Mouse (Mus musculus) midbrain, postnatal 0 days (tissue): ENCODE results near the gene Slc7a15. TPM values are rescaled to one million over a fixed set of nuclear protein-coding genes. Genes with fewer than 3 reads are reported as not detected.
"Not testable (repeated sequence)": the region's sequence is repeated elsewhere in the genome, so short reads cannot be mapped to it uniquely, and the experiment has no call there.

ENCODE experiments used
- ATAC-seq: fragments of 200-750 bp; cut with Nextera tagmentation; 2 replicates; pipeline ENCODE4 v1.8.0; 2017; ENCODE audit warnings: moderate number of reproducible peaks, mild to moderate bottlenecking, moderate TSS enrichment, moderate library complexity; ENCODE audit not compliant: low FRiP score
- DNase-seq: peaks from one replicate; pipeline ENCODE4 v3.0.0-alpha.2; 2015; ENCODE audit warnings: low spot score
- H3K27ac ChIP-seq: fragments of 300-500 bp; sonication (generic); 2 replicates; pipeline ENCODE4 v1.5.1; 2014; ENCODE audit warnings: low read depth, mild to moderate bottlenecking, low read length, mixed read lengths
- H3K27me3 ChIP-seq: fragments of 300-500 bp; sonication (generic); 2 replicates; pipeline ENCODE4 v1.6.1; 2014; ENCODE audit warnings: low read length, control low read depth, mixed read lengths; ENCODE audit not compliant: insufficient read depth
- H3K36me3 ChIP-seq: fragments of 300-500 bp; sonication (generic); 2 replicates; pipeline ENCODE4 v1.6.1; 2014; ENCODE audit warnings: low read length, control low read depth, mixed read lengths; ENCODE audit not compliant: insufficient read depth
- H3K4me1 ChIP-seq: fragments of 300-500 bp; sonication (generic); 2 replicates; pipeline ENCODE4 v1.6.1; 2014; ENCODE audit warnings: mild to moderate bottlenecking, control low read depth, antibody characterized with exemption, low read length, mixed read lengths; ENCODE audit not compliant: insufficient read depth
- H3K4me2 ChIP-seq: fragments of 300-500 bp; sonication (generic); 2 replicates; pipeline ENCODE4 v1.6.1; 2014; ENCODE audit warnings: low read depth, mild to moderate bottlenecking, low read length, mixed read lengths; ENCODE audit not compliant: poor library complexity, severe bottlenecking
- H3K4me3 ChIP-seq: fragments of 300-500 bp; sonication (generic); 2 replicates; pipeline ENCODE4 v1.5.1; 2014; ENCODE audit warnings: low read depth, mild to moderate bottlenecking, low read length, moderate library complexity
- H3K9ac ChIP-seq: fragments of 300-500 bp; sonication (generic); replicated peaks from 2 replicates; pipeline ENCODE4 v1.6.1; 2014; ENCODE audit warnings: mild to moderate bottlenecking, low read length, moderate library complexity, mixed read lengths; ENCODE audit not compliant: poor library complexity, severe bottlenecking
- H3K9me3 ChIP-seq: fragments of 300-500 bp; sonication (generic); 2 replicates; pipeline ENCODE4 v1.6.1; 2016; ENCODE audit warnings: low read length, control low read depth
- CTCF ChIP-seq: IDR thresholded peaks from 2 replicates; pipeline ENCODE4 v1.5.1; 2016; ENCODE audit warnings: antibody characterized with exemption, mild to moderate bottlenecking
- WGBS: fragments of 180-500 bp; shearing (Covaris S2); extraction: QIAGEN DNeasy Blood & Tissue Kit; methylation state at CpG from one replicate; pipeline ENCODE4 v1.1.7; 2014; 5-methylcytosine and 5-hydroxymethylcytosine counted together
- polyA plus RNA-seq: library from polyadenylated mRNA; unstranded; fragments of >200 nt; fragmentation: Nextera tagmentation; extraction: Ambion mirVana; gene quantifications from 2 replicates; pipeline ENCODE4 v1.2.1, GENCODE M21; 2015
- total RNA-seq: library from RNA; depleted of rRNA; stranded (reverse); fragments of >200 nt; gene quantifications from 2 replicates; pipeline ENCODE4 v1.2.3, GENCODE M21; 2014; rRNA removed

The Slc7a15 gene
- not detected in 2 replicates for total RNA-seq
- polyA plus RNA-seq: not detected in 2 replicates

DNA sequence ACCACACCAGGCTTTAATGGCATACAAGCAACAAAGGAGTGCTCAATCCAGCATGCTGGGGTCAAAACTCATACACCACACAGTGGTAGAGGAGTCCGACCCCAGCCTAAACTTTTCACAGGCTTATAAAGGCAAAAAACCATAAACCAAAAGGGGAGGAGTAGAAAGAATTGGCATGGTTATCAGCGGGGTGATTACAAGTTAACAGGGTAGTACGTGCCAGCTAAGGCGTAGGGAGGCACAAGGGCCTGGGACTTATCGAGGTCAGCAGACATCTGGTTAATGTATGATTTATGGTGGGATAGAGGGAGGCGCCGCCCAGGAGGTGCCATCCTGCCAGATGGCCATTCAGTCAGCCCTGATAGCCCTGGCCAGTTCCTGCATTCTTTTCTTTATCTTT is at the start of gene Slc7a15:
Gene Slc7a15 (minus strand): TSS at position 101 of the 400 bp plus-strand sequence.
- not testable (repeated sequence) for H3K36me3 ChIP-seq, H3K4me2 ChIP-seq, H3K9me3 ChIP-seq, H3K27ac ChIP-seq, DNase-seq, H3K27me3 ChIP-seq, H3K4me3 ChIP-seq, H3K9ac ChIP-seq, ATAC-seq, H3K4me1 ChIP-seq
- 95% methylated on average over 7 of the region's 7 CpGs for WGBS

GRCm38 (mm10) chr12:8648211-8648610 is 49.3 kb upstream of the Slc7a15 start:
- H3K27ac ChIP-seq, ATAC-seq, DNase-seq, H3K27me3 ChIP-seq, H3K9ac ChIP-seq, H3K4me1 ChIP-seq, H3K4me2 ChIP-seq, H3K9me3 ChIP-seq, H3K4me3 ChIP-seq, H3K36me3 ChIP-seq: not testable (repeated sequence)
- WGBS: 78% methylated on average over 8 of the region's 8 CpGs

GRCm38 (mm10) chr12:8641425-8641735 is 42.5 kb upstream of the Slc7a15 start:
- Histone ChIP-seq H3K4me3 (peak overlapping the region; percentile 68), H3K9ac (peak overlapping the region; percentile 75), H3K4me2 (peak overlapping the region; percentile 48), H3K27me3 (no peaks in the 10 kb centered on the region), H3K4me1 (no peaks in the 10 kb centered on the region), H3K9me3 (no peaks in the 10 kb centered on the region), H3K36me3 (no peaks in the 10 kb centered on the region), H3K27ac (peak overlapping the region; percentile 93)
- 4% methylated on average over 10 of the region's 10 CpGs for WGBS
- peak; percentile 61 for ATAC-seq
- no peak for TF ChIP-seq CTCF
- DNase-seq: peak; percentile 19

DNA sequence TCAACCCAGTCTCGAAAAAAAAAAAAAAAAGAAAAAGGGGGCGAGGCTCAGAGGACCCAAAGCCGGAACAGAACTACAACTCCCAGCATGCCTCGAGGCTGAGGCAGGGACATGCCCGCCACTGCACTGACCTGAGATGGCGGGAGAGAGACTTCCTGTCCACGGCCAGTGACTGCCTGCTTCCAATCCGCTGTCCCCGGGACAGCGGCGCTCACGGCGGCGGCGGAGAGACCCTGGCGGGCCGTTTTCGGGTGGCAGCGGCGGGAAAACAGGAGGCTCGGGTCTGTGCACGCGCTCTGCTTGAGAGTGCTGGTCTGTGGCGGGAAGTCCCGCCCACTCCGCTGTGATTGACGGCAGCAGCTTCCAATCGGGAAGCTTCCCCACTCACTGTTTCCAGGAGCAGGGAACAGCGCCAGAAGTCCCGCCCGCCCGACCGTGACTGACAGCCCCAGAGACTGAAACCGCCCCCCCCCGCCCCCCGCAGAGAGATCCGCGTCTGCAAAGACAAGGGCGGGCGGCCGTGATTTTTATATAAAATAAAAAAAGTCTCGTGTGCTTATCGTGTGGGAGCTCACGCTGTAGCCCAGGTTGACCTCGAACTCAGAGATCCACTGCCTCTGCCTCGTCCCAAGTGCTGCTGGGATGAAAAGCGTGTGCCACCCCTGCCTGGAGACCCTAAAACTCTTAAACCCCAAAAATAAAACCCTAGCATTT is 42.0 kb upstream of the Slc7a15 start:
- peak; percentile 20; the same call in 1 of the 2 replicates for TF ChIP-seq CTCF
- Histone ChIP-seq H3K9ac (peak overlapping the region; percentile 75), H3K27ac (peak overlapping the region; percentile 93), H3K4me1 (no peaks in the 10 kb centered on the region), H3K9me3 (no peaks in the 10 kb centered on the region), H3K36me3 (no peaks in the 10 kb centered on the region), H3K4me3 (peak overlapping the region; percentile 68), H3K27me3 (no peaks in the 10 kb centered on the region), H3K4me2 (peak overlapping the region; percentile 48)
- ATAC-seq (peak; percentile 99), DNase-seq (peak; percentile 97)
- WGBS: under 1% methylated on average over 42 of the region's 47 CpGs

DNA sequence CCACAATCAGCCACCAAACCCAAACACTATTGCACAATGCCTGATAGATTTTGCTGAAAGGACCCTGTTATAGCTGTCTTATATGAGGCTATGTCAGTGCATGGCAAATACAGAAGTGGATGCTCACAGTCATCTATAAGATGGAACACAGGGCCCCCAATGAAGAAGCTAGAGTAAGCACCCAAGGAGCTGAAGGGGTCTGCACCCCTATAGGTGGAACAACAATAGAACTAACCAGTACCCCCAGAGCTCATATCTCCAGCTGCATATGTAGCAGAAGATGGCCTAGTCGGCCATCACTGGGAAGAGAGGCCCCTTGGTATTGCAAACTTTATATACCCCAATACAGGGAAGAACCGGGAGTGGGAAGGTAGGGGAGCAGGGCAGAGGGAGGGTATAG is 41.3 kb upstream of the Slc7a15 start:
- peak overlapping the region; percentile 68 for H3K4me3 ChIP-seq
- H3K9ac ChIP-seq, DNase-seq, ATAC-seq, H3K9me3 ChIP-seq, H3K4me1 ChIP-seq, H3K27me3 ChIP-seq, H3K36me3 ChIP-seq, H3K27ac ChIP-seq: not testable (repeated sequence)
- 0% methylated on average over 2 of the region's 2 CpGs for WGBS
- peak overlapping the region; percentile 29; the same call in 1 of the 2 replicates for H3K4me2 ChIP-seq

- not testable (repeated sequence) for H3K36me3 ChIP-seq, ATAC-seq
- WGBS: 78% methylated on average over 10 of the region's 10 CpGs
Measured at GRCm38 (mm10) chr12:8638411-8639087, 39.7 kb upstream of the Slc7a15 start.

More at GRCm38 (mm10) chr12:8638411-8639087, 39.7 kb upstream of the Slc7a15 start:
- DNase-seq: peak; percentile 49
- not testable (repeated sequence) for H3K9me3 ChIP-seq, H3K4me1 ChIP-seq, H3K4me2 ChIP-seq, H3K27me3 ChIP-seq, H3K4me3 ChIP-seq, H3K27ac ChIP-seq, H3K9ac ChIP-seq
- TF ChIP-seq CTCF: peak; percentile 77
